Mouse (Mus musculus) small intestine, adult 2 months (tissue): ENCODE measurements at regions not wholly inside any gene's neighbourhood (a gene's known extent, or its start where the extent isn't known, plus 50 kb on each side); places are given as distances from the start of the nearest gene placed in this dataset.

Experiments used
- CTCF ChIP-seq: fragments of 200-500 bp; IDR thresholded peaks from 2 replicates; pipeline ENCODE4 v1.5.1; 2012; ENCODE audit warnings: low read depth, mild to moderate bottlenecking, control low read depth, inconsistent platforms, low read length, moderate library complexity, mixed read lengths; ENCODE audit not compliant: insufficient replicate concordance, insufficient read length; ENCODE audit errors: extremely low read depth
- POLR2A ChIP-seq: fragments of 200-500 bp; IDR thresholded peaks from 2 replicates; pipeline ENCODE4 v1.6.1; 2012; ENCODE audit warnings: low read depth, mild to moderate bottlenecking, control low read depth, inconsistent platforms, low read length, moderate library complexity

DNA sequence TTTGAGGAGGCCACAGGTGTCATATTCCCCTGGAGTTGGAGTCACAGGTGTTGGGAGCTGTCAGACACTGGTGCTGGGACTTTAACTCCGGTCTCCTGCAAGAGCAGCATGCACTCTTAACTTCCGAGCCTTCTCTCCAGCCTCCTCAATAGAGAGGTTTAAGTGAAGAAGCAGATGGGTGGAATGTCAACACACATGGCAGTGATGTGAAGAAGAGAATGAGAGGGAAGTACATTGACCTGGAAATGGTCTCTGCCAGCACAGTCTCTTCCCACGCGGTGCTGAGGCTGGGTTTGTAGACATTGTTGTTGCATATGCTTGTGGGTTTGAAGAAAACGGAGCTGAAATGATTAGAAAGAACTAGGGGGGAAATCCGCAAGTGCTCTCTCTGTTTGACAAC, 112.0 kb upstream of the Fn1 start:
- no peak for TF ChIP-seq CTCF
- TF ChIP-seq POLR2A = no peak
